Mouse (Mus musculus): Measurements from ENCODE around the gene Znrf2.
"Not testable (repeated sequence)": the region's sequence is repeated elsewhere in the genome, so short reads cannot be mapped to it uniquely, and the experiment has no call there.

Znrf2 gene

GRCm38 (mm10) chr6:54848546-54848945, 31.8 kb downstream of the Znrf2 start:
- Histone ChIP-seq H3K4me3 (replicated peaks; ENCODE audit: low read length) (no peak overlapping the region), H3K36me3 (ENCODE audit: insufficient read depth, low read length) (no peaks in the 10 kb centered on the region), H3K9me3 (ENCODE audit: low read length) (no peaks in the 10 kb centered on the region), H3K4me1 (replicated peaks; ENCODE audit: low read depth, low read length) (peaks cover 95% of the 10 kb centered on the region), H3K27me3 (ENCODE audit: insufficient read depth, low read length) (no peaks in the 10 kb centered on the region)
- TF ChIP-seq CTCF (conservative IDR thresholded peaks at IDR 0.05; ENCODE audit: low read length), result no peak
- no peak for TF ChIP-seq POU5F1 (IDR thresholded peaks at IDR 0.05; ENCODE audit: borderline replicate concordance, low read length)
- TF ChIP-seq NANOG (IDR thresholded peaks at IDR 0.05; ENCODE audit: borderline replicate concordance, low read length), result no peak

- no peaks in the 10 kb centered on the region for H3K27me3 ChIP-seq (ENCODE audit: insufficient read depth, low read length)
- H3K4me3 ChIP-seq (replicated peaks; ENCODE audit: low read length), result no peak overlapping the region
- H3K9me3 ChIP-seq (ENCODE audit: low read length), result no peaks in the 10 kb centered on the region
- no peaks in the 10 kb centered on the region for H3K36me3 ChIP-seq (ENCODE audit: insufficient read depth, low read length)
- TF ChIP-seq NANOG (IDR thresholded peaks at IDR 0.05; ENCODE audit: borderline replicate concordance, low read length) (no peak), POU5F1 (IDR thresholded peaks at IDR 0.05; ENCODE audit: borderline replicate concordance, low read length) (no peak)
- H3K4me1 ChIP-seq (replicated peaks; ENCODE audit: low read depth, low read length), result peaks cover 95% of the 10 kb centered on the region
These were observed 32.8 kb downstream of the Znrf2 start for GRCm38 (mm10) chr6:54849179-54850156.

GRCm38 (mm10) chr6:54851778-54852177, 35.1 kb downstream of the Znrf2 start:
- Histone ChIP-seq H3K9me3 (ENCODE audit: low read length) (no peaks in the 10 kb centered on the region), H3K27me3 (ENCODE audit: insufficient read depth, low read length) (no peaks in the 10 kb centered on the region)
- TF ChIP-seq NANOG (IDR thresholded peaks at IDR 0.05; ENCODE audit: borderline replicate concordance, low read length) (no peak), POU5F1 (IDR thresholded peaks at IDR 0.05; ENCODE audit: borderline replicate concordance, low read length) (no peak), CTCF (conservative IDR thresholded peaks at IDR 0.05; ENCODE audit: low read length) (no peak)

GRCm38 (mm10) chr6:54852669-54853068, 36.0 kb downstream of the Znrf2 start:
- peak overlapping the region; percentile 68 for H3K4me3 ChIP-seq (replicated peaks; ENCODE audit: low read length)

More at GRCm38 (mm10) chr6:54851778-54852177, 35.1 kb downstream of the Znrf2 start:
- Histone ChIP-seq H3K36me3 (ENCODE audit: insufficient read depth, low read length) (no peaks in the 10 kb centered on the region), H3K4me1 (replicated peaks; ENCODE audit: low read depth, low read length) (peaks cover 95% of the 10 kb centered on the region), H3K4me3 (replicated peaks; ENCODE audit: low read length) (peak overlapping the region; percentile 33; the same call in 1 of the 2 replicates)

GRCm38 (mm10) chr6:54854859-54855258, 38.1 kb downstream of the Znrf2 start:
- Histone ChIP-seq H3K4me3 (replicated peaks; ENCODE audit: low read length) (peak overlapping the region; percentile 51), H3K36me3 (ENCODE audit: insufficient read depth, low read length) (0 out of 2 replicates have a peak, but pooled peaks cover 2% of the 10 kb centered on the region), H3K9me3 (ENCODE audit: low read length) (no peaks in the 10 kb centered on the region), H3K27me3 (ENCODE audit: insufficient read depth, low read length) (no peaks in the 10 kb centered on the region), H3K4me1 (replicated peaks; ENCODE audit: low read depth, low read length) (peaks cover 67% of the 10 kb centered on the region)
- TF ChIP-seq POU5F1 (IDR thresholded peaks at IDR 0.05; ENCODE audit: borderline replicate concordance, low read length) (peak; percentile 26; the same call in 1 of the 2 replicates), NANOG (IDR thresholded peaks at IDR 0.05; ENCODE audit: borderline replicate concordance, low read length) (peak; percentile 60), CTCF (conservative IDR thresholded peaks at IDR 0.05; ENCODE audit: low read length) (no peak)

More at GRCm38 (mm10) chr6:54852669-54853068, 36.0 kb downstream of the Znrf2 start:
- no peaks in the 10 kb centered on the region for H3K36me3 ChIP-seq (ENCODE audit: insufficient read depth, low read length)
- peaks cover 87% of the 10 kb centered on the region for H3K4me1 ChIP-seq (replicated peaks; ENCODE audit: low read depth, low read length)
- TF ChIP-seq NANOG (IDR thresholded peaks at IDR 0.05; ENCODE audit: borderline replicate concordance, low read length) (peak; percentile 59; the same call in 1 of the 2 replicates), POU5F1 (IDR thresholded peaks at IDR 0.05; ENCODE audit: borderline replicate concordance, low read length) (peak; percentile 69), CTCF (conservative IDR thresholded peaks at IDR 0.05; ENCODE audit: low read length) (no peak)
- H3K9me3 ChIP-seq (ENCODE audit: low read length), result no peaks in the 10 kb centered on the region
- H3K27me3 ChIP-seq (ENCODE audit: insufficient read depth, low read length), result no peaks in the 10 kb centered on the region

GRCm38 (mm10) chr6:54855801-54856583, 39.3 kb downstream of the Znrf2 start:
- Histone ChIP-seq H3K27me3 (ENCODE audit: insufficient read depth, low read length) (no peaks in the 10 kb centered on the region), H3K36me3 (ENCODE audit: insufficient read depth, low read length) (peaks cover 11% of the 10 kb centered on the region), H3K4me1 (replicated peaks; ENCODE audit: low read depth, low read length) (peaks cover 60% of the 10 kb centered on the region), H3K9me3 (ENCODE audit: low read length) (no peaks in the 10 kb centered on the region), H3K4me3 (replicated peaks; ENCODE audit: low read length) (no peak overlapping the region)
- no peak for TF ChIP-seq POU5F1 (IDR thresholded peaks at IDR 0.05; ENCODE audit: borderline replicate concordance, low read length)
- TF ChIP-seq CTCF (conservative IDR thresholded peaks at IDR 0.05; ENCODE audit: low read length), result no peak
- no peak for TF ChIP-seq NANOG (IDR thresholded peaks at IDR 0.05; ENCODE audit: borderline replicate concordance, low read length)

- H3K4me3 ChIP-seq (replicated peaks; ENCODE audit: low read length); H3K27me3 ChIP-seq (ENCODE audit: insufficient read depth, low read length): not testable (repeated sequence)
- Histone ChIP-seq H3K36me3 (ENCODE audit: insufficient read depth, low read length) (peaks cover 33% of the 10 kb centered on the region), H3K4me1 (replicated peaks; ENCODE audit: low read depth, low read length) (peaks cover 31% of the 10 kb centered on the region), H3K9me3 (ENCODE audit: low read length) (peaks cover 12% of the 10 kb centered on the region)
These were observed 42.4 kb downstream of the Znrf2 start for GRCm38 (mm10) chr6:54859159-54859558.

- peaks cover 40% of the 10 kb centered on the region for H3K36me3 ChIP-seq (ENCODE audit: insufficient read depth, low read length)
- TF ChIP-seq CTCF (conservative IDR thresholded peaks at IDR 0.05; ENCODE audit: low read length) (no peak), POU5F1 (IDR thresholded peaks at IDR 0.05; ENCODE audit: borderline replicate concordance, low read length) (no peak), NANOG (IDR thresholded peaks at IDR 0.05; ENCODE audit: borderline replicate concordance, low read length) (no peak)
- H3K9me3 ChIP-seq (ENCODE audit: low read length), result peaks cover 12% of the 10 kb centered on the region
- peaks cover 22% of the 10 kb centered on the region for H3K4me1 ChIP-seq (replicated peaks; ENCODE audit: low read depth, low read length)
- no peak overlapping the region for H3K4me3 ChIP-seq (replicated peaks; ENCODE audit: low read length)
- H3K27me3 ChIP-seq (ENCODE audit: insufficient read depth, low read length), result no peaks in the 10 kb centered on the region
These were observed 43.5 kb downstream of the Znrf2 start for GRCm38 (mm10) chr6:54860180-54860579.

Data from E14TG2a.4 (cell line).